Mouse (Mus musculus): ENCODE results near the gene Rbm8a2.

- TF ChIP-seq POLR2A (IDR thresholded peaks at IDR 0.05; ENCODE audit: borderline replicate concordance, insufficient read depth, low read length): no peak
- no peak for TF ChIP-seq CTCF (IDR thresholded peaks at IDR 0.05; ENCODE audit: borderline replicate concordance, insufficient read depth, low read depth, low read length)
These were observed 32.6 kb upstream of the Rbm8a2 start for GRCm38 (mm10) chr1:176011535-176011934.

All from cerebellum, adult 2 months (tissue).